Mouse (Mus musculus) left cerebral cortex, postnatal 14 days (tissue): ENCODE results near the gene Castor1. TPM values are rescaled to one million over a fixed set of nuclear protein-coding genes. Genes with fewer than 3 reads are reported as not detected.

Experiments used
- DNase-seq, 2 experiments: peaks; one replicate each; pipeline ENCODE4 v3.0.0; 2021 to 2022; ENCODE audit warnings: low spot score in 2 of 2, mixed read lengths in 1 of 2
- intact Hi-C: fragments of 180-260 bp; cut with DNase I; formaldehyde crosslinking; loops from one replicate; pipeline ENCODE4 v1.15.1; 2025
- total RNA-seq, 2 experiments: library from RNA; stranded (reverse); gene quantifications; 2 replicates each; pipeline ENCODE4 v1.2.3; 2021

Castor1 gene
- total RNA-seq, 2 experiments from 2014 or later, result 4.3 to 4.9 TPM

DNA sequence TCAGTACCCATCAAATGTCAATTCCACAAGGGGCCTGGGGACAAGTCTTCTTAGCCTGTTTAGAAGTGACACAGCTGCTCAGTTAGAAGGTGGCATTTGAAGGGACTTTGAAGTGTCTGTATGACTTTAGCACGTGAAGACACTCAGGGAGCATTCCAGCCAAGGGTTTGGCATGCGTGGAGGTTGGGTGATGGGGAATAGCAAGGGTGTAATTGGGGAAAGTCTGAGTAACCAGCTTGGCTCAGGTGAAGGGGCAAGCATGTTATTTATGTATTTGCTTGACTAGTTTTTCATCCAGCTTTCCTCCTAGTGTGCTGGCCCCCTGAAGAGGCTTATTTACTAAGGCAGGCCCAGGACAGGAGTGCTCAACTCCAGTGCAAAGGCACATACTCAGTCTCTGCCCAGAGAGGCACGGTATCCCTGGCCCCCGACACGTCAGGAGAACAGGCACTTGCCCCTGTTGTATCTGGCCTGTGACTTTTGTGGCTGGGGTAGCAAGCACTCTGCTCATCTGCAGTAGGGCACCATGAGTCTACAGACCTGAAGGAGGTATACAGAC is 12.8 kb upstream of the Castor1 start:
- intact Hi-C loops, result no loop called here

DNA sequence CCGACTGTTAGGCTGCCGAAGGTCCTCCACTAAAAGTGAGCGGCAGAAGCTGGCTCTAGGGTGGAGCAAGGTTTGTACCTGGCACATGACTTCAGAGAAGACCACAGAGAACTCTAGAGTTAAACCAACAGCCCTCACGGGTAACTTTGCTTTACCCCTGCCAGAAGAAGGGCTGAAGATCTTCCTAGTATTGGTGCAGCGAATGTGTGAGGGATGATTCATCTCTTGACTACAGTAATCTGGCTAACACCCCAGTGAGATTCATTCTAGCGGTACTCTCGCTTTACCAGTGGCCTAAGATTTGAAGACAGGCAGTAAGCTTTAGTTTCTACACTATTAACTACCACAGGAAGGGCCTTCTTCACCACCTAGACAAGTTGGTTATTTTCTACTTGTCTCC is 12.1 kb upstream of the Castor1 start:
- intact Hi-C loops, result no loop called here
- DNase-seq, result no peak

More for the DNA sequence above, 12.8 kb upstream of the Castor1 start:
- DNase-seq, result no peak

DNA sequence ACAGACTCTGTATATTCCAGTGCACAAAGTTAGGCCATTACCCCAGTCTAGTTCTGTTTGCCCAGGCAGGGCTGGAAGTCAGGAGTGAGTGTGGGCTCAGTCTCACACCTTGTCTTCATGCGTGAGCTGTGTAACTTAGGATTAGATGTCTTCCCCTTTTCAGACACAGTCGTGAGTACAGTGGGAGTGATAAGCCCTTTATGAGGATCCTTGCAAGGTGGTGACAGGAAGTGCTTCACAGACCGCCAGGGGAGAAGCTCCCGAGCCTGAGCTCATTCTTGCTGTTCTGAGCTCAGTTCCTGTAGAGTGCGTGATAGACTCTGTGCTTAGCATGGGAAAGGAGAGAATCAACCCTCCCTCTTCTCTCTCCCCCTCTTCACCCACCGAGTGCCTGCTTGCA is 11.5 kb upstream of the Castor1 start:
- intact Hi-C loops, result no loop called here
- DNase-seq, result no peak

DNA sequence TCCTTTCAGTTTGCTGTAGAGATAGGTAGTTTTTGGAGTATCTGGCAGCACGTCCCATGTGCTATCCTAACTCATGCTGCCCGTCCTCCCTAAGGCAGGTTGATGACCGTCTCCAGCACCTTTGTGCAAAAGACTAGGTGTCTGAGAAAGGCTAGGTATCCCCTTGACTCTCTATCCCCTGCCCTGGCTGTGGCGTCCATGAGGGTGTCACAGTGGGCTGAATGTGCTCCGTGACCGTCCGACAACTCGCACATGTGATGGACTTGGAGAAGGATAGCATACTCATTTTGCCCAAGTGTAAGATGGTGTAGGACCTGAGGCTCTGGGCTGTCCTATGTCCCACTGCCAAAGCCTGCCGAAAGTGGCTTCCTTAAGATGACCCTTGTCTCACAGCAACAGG is 10.4 kb upstream of the Castor1 start:
- DNase-seq, result no peak
- intact Hi-C loops, result no loop called here

DNA sequence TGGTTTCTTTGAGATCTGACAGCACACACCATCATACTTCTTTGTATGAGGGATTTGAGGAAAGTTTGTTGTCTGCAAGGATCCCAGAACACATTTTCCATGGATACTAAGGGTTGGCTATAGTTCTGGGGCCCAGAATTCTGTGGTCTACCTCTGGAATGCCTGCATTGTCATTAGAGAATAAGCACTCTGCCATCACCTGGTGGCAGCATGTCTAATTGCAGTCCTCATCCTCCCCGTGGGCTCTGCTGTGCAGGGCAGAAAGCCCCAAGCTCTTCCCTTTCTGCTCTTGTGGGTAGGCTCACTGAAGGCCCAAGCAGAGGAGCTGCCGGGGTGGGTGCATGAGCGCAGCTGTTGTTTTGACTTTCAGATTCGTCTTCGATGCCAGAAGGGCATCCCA is 8.5 kb upstream of the Castor1 start:
- intact Hi-C loops, result no loop called here
- no peak for DNase-seq

DNA sequence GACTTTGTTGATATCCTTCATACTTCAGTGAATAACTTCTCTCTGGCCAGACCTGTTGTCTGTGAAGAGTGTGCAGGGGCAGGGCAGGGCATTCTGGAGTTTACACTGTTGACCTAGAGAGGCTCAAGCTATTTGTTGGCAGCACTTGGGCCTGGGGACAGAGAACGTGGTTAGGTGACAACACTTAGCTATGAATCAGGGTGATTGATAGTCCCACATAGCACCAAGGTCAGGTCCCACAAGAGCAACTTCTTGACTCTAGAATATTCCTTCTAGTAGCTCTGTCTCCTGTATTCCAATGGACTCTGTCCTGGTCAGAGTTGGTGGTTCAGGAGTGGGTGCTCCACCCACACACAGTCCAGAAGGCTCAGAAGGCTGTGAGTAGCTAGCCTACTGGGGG is 7.2 kb upstream of the Castor1 start:
- no peak for DNase-seq
- intact Hi-C loops, result no loop called here

DNA sequence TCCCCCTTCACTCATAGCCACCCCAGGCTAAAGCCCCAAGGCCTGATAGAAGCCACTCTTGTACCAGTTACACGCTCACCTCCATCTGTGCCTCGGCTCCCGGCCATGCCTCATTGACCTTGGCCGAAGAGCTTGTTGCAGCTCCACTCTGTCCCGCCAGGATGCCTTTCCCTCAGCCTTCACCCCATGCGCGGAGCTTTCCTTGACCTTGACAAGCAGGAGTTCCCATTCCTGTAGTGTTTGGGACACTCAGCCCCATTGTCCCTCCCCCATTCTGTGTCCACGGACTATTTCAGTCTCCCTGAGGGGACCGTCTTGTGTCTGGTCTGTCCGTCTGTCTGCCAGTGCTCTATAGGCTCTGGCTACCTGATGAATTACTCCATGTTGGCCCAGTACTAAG is 4.9 kb upstream of the Castor1 start:
- DNase-seq, result no peak
- intact Hi-C loops, result no loop called here

DNA sequence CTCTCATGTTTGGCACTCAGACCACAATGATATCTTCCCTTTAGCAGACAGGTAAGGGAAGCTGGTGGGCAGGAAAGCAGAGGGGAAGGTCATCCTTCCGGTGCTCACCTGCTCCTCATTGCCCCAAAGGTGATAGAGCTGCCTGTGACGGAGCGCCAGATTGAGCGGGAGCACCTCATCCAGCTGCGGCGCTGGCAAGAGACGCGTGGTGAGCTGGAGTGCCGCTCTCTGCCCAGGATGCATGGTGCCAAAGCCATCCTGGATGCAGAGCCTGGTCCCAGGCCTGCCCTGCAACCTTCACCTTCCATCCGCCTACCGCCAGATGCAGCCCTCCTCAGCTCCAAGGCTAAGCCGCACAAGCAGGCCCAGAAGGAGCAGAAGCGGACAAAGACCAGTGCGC is 3.5 kb upstream of the Castor1 start:
- no peak for DNase-seq
- intact Hi-C loops, result no loop called here

DNA sequence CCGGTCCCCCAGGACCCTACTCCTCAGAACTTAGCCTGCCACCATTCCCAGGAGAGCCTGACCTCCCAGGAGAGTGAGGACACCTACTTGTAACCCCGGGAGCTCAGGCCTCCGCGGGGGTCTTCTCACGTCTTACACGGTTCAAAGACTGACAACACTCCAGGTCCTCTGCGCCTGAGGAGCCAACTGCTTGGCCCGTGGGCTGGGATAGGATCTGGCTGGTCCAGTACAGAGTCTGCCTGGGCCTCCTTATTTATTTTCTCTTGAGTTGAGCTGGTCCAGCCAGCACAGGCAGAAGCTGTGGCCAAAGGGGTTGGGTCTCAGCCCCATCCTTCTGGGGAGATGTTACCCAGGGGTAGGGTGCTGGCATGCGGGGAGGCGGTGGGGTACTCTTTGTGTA is 3.0 kb upstream of the Castor1 start:
- no peak for DNase-seq
- intact Hi-C loops, result no loop called here

DNA sequence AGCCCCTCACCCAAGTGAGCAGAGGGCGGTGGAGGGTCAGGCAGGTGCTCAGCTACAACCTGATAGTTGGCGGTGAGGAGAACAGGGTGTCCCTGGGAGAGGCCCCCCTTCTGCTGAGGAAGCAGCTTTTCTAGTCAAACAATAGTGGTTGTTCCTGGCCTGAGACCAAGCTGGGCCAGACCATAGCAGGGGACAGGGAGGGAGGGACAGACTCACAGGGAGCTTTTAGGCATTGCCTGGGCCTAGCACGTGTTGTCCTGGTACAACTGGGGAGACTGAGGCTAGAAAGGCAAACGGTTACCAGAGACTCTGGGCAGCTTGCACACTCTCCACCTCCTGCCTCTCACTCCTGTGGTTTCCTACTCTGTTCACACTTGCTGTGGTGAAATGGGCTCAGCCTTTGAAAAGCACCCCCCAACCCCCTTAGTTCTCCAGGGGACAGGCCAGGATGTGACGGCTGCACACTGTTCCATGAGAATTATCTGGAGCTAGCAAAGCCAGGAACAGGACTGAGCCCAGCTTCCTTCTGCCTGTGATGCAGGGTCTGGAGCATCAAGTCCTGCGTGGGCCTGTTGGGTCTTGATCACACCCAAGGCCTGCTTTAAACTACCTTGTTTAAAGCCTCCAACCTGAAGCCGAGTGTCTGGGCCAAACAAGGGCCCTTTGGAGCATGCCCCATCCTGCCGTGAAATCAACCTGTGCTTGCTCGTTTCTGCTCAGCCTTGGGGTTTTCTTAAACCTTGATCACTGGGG is 1.6 kb upstream of the Castor1 start:
- peak in 1 of 2 experiments; percentile 45 for DNase-seq
- intact Hi-C loops, result no loop called here

DNA sequence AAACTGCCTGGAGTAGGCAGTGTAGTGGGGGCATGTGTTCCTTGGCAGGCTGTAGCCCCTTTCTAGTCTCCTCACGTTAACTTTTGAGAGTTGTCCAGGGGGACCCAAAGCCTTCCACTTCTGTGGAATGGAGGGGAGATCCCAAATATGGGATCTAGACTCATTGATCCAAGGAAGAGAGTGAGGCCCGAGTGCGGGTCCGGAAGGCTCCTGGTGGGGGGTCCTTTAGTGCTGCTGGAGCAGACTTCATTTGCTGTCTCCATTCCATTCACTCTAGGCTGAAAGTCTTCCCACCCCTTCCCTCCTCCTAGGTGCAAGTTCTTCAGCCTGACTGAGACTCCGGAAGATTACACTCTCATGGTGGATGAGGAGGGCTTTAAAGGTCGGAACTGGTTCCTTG is 612 bp downstream of the Castor1 start:
- DNase-seq, result no peak
- intact Hi-C loops, result loop anchor here (1.0 kb wide), 1 partner anchor 83 kb away; the partner anchor contains the start of gene Rnf215

DNA sequence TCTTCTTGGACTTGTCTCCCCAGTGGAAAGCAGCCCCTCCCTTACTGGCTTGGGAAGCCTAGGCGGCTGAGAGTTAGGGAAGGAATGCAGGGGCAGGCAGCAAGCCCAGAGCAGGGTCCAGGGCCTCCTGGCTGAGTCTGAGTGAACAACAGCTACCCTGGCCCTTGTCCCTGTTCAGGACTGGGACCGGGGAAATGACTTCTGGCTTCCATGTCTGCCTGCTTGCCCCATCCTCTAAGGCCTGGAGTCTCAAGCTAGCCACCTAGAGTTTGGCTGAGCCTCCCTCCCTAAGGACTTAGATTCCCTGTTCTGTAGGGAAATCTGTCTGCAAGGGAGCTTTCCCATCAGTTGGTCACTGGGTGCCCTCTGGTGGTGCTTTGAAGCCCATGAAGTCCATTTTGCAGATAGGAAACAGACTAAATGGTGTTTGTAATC is 1.3 kb downstream of the Castor1 start:
- intact Hi-C loops, result loop anchor here (1.0 kb wide), 1 partner anchor 84 kb away; the partner anchor contains the start of gene Rnf215
- DNase-seq, result peak; percentile 69 to 84

DNA sequence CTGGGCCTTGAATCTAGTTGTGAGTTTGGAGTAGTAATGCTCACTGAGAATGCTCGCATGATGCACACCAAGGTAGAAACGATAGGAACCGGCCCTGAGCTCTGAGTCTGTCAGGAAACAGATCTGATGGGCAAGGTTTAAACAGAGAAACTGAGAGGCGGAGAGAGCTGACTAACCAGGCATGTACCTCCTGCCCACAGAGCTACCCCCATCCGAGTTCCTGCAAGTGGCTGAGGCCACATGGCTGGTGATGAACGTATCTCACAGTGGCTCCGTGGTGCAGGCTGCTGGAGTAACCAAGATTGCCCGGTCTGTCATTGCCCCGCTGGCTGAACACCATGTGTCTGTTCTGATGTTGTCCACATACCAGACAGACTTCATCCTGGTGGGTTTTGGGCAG is 1.9 kb downstream of the Castor1 start:
- no peak for DNase-seq

DNA sequence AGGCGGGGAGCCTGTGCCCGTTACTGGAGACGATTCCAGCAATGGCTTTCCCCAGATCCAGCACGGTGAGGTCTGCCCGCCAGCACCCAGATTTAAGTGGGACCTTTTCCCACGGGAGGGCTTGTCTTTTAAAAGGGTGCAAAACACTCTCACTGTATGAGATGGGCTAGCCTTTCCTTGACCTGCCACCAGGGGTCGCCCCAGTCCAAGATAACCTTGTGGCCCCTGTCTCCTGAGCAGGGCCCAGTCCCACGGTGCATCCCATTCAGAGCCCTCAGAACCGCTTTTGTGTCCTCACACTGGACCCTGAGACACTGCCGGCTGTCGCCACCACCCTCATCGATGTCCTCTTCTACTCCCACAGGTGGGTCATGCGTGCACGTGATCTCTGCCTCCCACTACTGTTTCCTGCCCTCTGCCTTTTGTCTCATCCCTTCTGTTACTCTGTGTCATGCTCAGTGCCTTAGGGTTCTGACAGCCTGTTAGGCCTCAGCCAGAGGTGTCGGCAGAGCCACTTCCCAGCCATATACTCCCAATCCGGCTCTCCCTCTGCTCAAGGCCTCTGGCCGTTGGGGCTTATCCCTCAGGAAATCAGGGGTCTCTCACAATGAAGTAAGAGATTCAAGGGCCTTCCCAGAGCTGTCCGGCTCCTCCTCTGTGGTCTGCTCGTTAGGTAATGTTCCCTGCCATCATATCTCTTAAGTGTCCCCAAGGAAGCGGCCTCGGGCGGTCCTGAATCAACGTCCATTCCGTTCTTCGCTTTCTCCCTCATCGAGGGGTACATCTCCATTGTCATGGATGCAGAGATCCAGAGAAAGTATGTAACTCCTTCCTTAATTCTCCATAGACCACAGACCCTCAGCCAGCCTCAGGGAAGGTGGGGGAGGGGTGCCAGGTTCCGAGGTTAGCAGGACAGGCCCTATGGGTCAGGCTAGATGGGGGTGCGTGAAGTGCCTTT is 2.7 kb downstream of the Castor1 start:
- intact Hi-C loops, result loop anchor here (2.0 kb wide), 1 partner anchor 38 kb away; no protein-coding TSS in a partner anchor
- peak; percentile 62 to 71 for DNase-seq

More for the DNA sequence above, 1.9 kb downstream of the Castor1 start:
- intact Hi-C loops, result loop anchor here (1.0 to 2.0 kb wide), 2 partner anchors 39 to 85 kb away; partner anchors contain the start of gene Rnf215

DNA sequence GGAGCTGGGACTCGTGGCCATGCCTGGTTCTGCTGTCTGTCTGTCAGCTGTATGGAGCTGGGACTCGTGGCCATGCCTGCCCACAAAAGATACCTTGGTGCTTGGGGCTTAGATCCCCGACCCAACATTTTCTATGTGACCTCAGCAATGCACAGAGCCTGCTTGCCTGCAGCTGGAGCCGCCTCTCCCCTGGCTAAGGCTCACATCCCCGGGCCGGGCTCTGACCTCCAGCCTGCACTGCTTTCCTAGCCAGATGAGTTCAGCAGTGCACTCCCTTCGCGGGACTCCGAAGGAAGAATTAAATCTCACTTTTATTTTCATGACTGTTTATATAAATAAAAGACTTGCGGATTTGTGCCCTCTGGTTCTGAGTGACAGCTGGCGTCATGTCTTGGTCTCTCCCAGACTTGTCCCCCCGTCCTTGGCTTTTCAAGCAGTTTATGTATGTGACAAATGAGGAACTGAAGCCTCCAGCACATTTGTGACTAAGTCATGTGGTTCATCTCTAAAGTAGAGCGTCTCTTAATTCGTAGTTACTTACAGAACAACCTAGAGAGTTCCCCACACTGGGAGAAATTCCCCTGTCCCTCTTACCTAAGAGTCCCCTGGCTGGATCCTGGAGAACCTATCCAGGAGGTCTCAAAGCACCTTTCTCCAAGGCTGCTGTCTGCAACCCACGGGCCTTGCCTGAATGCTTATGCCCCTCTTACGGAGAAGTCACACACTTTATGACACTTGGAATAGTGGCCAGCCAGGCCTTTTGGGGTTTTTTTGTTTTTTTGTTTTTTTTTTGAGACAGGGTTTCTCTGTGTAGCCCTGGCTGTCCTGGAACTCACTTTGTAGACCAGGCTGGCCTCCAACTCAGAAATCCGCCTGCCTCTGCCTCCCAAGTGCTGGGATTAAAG is 4.3 kb downstream of the Castor1 start:
- no peak for DNase-seq
- intact Hi-C loops, result no loop called here

DNA sequence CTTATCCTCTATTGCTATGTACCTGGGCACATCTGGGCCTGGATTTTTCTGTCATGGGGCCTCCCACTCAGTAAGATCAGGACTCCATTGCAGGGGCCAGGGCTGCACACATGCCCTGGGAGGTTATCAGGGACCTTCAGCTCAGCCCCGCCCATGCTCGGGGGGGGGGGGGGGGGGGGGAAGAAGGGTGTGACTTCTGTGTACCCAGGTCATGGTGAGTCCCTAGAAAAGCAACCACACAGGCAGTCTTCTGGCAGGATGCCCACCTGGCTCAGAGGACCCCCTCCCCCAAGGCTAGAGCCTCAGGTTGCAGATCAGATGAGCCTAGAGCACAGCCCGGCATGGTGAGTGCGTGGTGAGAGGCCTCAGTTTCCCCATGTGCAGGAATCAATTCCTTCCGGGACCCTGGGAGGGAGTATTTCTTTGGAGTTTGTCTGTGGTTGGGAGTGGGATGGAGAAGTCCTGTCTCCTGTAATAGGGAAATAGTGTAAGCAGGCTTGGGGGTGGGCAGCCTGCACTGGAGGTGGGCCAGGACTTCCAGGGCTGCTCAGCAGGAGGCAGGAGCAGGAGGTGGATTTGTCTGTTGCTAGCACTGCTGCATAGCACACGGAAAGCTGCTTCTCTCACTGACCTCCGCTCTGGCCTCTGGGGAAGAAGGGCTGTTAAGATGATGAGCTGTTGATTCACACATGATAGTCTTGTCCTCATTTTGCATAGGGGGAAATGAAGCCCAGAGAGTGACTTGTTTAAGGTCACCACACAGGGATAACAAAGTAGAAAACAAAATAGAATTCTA is 5.6 kb downstream of the Castor1 start:
- DNase-seq, result no peak
- intact Hi-C loops, result no loop called here

DNA sequence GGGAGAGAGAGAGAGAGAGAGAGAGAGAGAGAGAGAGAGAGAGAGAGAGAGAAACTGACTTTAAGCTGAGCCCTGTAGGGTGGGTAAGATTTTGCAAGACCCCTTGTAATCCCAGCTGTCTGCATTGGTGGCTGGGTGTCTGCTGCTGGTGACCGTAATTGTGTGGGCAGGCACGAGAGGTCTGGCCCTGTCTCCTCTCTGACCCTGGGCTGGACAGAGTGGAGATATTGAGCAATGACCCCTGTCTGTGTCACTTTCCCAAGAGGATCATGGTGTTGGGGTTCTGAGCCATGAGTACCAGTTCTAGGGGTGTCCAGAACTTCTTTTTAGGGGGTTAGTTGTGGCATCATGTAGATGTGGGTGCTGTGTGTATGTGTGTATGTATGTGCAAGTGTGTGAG is 6.2 kb downstream of the Castor1 start:
- no peak for DNase-seq
- intact Hi-C loops, result no loop called here
